Mouse (Mus musculus): ENCODE measurements around the gene Rnf26.

- TF ChIP-seq GATA1 (IDR thresholded peaks at IDR 0.05; ENCODE audit: low read length) (no peak), TAL1 (IDR thresholded peaks at IDR 0.05; ENCODE audit: low read length) (no peak)
Observed at GRCm38 (mm10) chr9:44119011-44119410, 5.7 kb upstream of the Rnf26 start.
